Mouse (Mus musculus): ENCODE results near the gene Vps13a. TPM values are rescaled to one million over a fixed set of nuclear protein-coding genes. Genes with fewer than 3 reads are reported as not detected.
A peak's percentile ranks its signal among the peaks of the same experiment; 100 is the strongest.

Gene Vps13a
- polyA plus RNA-seq (2014; fragmentation: Nextera tagmentation; extraction: Ambion mirVana) = 11.8 and 14.1 TPM in 2 replicates

DNA sequence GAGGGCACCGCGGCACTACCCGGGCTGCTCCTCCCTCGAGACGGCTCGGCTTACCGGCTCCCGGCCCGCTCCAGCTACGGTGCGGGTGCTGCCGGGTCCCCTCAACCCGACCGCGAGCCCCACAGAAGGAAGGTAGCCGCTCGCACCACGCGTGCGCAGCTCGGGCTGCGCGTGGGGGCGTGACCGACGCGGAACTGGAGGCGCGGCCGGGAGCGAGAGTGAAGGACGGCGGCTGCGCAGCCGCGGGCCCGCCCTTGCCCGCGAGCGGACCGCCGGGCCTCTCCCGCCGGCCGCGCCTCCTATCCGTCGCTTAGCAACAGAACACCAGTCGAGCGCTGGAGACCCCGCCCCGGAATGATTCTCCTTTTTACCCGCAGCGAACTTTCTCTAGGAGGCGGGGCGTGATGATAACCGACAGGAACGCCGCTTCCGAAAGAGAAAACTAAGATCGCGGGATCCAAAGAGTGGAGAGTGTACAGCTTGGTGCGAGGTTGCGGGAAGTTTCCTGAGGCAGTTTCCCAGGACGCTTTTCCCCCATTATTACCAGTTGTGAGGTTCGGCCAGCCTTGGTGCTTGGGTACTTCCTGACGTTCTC is at the start of gene Vps13a:
Vps13a (minus strand) TSS at position 144 of the 595 bp plus-strand sequence.
- no peak within 1 kb of the TSS for H3K27ac ChIP-seq (ENCODE audit: low read depth, low read length)
- under 1% methylated on average over 67 of the region's 67 CpGs for WGBS

DNA sequence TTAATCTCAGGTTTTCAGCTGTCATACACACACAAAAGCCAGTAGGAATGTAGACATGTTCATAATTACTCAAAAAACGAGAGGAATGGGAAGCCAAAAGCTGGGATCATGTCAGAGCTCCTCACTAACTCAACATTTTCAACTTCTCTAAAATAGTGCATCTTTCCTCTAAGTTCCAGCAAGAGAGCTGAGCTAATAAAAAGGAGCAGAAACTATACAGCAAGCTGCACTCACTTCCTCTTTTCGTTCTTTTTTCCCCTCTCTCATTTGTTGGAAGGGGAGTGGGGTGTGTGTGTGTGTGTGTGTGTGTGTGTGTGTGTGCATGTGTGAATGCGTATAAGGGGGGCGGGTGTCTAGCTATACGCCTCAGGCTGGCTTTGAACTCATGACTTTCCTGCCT is 46.9 kb upstream of the Vps13a start:
- Histone ChIP-seq H3K4me2 (ENCODE audit: low read depth, low read length, severe bottlenecking) (no peak overlapping the region), H3K9ac (ENCODE audit: low read length) (no peak overlapping the region), H3K9me3 (ENCODE audit: control insufficient read depth, low read length) (no peaks in the 10 kb centered on the region), H3K27ac (ENCODE audit: low read depth, low read length) (no peak overlapping the region), H3K27me3 (ENCODE audit: control insufficient read depth, insufficient read depth, low read length) (no peaks in the 10 kb centered on the region; the same call in 1 of the 2 replicates), H3K4me1 (replicated peaks; ENCODE audit: control insufficient read depth, insufficient read depth, low read length) (no peaks in the 10 kb centered on the region), H3K36me3 (ENCODE audit: control insufficient read depth, insufficient read depth, low read length) (no peaks in the 10 kb centered on the region), H3K4me3 (ENCODE audit: low read depth, low read length) (no peak overlapping the region)
- DNase-seq (ENCODE audit: low spot score) = no peak
- no peak for ATAC-seq (replicated peaks; ENCODE audit: low FRiP score)
- 78% methylated on average over 5 of the region's 5 CpGs for WGBS

More for the DNA sequence above, at the start of gene Vps13a:
- Histone ChIP-seq H3K4me2 (ENCODE audit: low read depth, low read length, severe bottlenecking) (peak within 1 kb of the TSS; percentile 98), H3K27me3 (ENCODE audit: control insufficient read depth, insufficient read depth, low read length) (peaks cover 2% of the 10 kb centered on the region; the same call in 1 of the 2 replicates), H3K9me3 (ENCODE audit: control insufficient read depth, low read length) (no peaks in the 10 kb centered on the region), H3K36me3 (ENCODE audit: control insufficient read depth, insufficient read depth, low read length) (no peaks in the 10 kb centered on the region), H3K9ac (ENCODE audit: low read length) (peak within 1 kb of the TSS; percentile 70), H3K4me1 (replicated peaks; ENCODE audit: control insufficient read depth, insufficient read depth, low read length) (no peaks in the 10 kb centered on the region; the same call in 1 of the 2 replicates), H3K4me3 (ENCODE audit: low read depth, low read length) (peak within 1 kb of the TSS; percentile 66)
- DNase-seq (ENCODE audit: low spot score) (peak; percentile 96), ATAC-seq (replicated peaks; ENCODE audit: low FRiP score) (peak; percentile 98)

DNA sequence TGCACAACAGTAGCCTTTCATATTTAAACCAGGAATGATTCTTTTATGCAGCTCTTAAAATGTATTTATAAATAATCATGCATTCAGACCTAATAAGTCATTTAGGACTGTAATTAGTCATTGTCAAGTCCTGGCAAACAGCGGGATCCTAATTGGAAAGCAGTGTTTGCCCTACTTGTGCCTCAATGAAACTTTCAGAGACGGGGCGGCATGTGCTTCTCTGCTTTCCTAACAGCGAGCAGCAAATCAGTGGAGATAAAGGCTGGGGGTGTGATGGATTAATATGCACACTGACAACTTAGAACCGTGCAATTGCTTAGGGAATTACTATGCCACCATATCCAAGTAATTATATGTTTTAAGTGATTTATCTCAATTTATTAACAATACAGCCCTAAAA is 44.5 kb upstream of the Vps13a start:
- Histone ChIP-seq H3K4me2 (ENCODE audit: low read depth, low read length, severe bottlenecking) (no peak overlapping the region), H3K9ac (ENCODE audit: low read length) (no peak overlapping the region), H3K4me3 (ENCODE audit: low read depth, low read length) (no peak overlapping the region), H3K36me3 (ENCODE audit: control insufficient read depth, insufficient read depth, low read length) (no peaks in the 10 kb centered on the region), H3K9me3 (ENCODE audit: control insufficient read depth, low read length) (no peaks in the 10 kb centered on the region), H3K27me3 (ENCODE audit: control insufficient read depth, insufficient read depth, low read length) (no peaks in the 10 kb centered on the region; the same call in 1 of the 2 replicates), H3K27ac (ENCODE audit: low read depth, low read length) (no peak overlapping the region), H3K4me1 (replicated peaks; ENCODE audit: control insufficient read depth, insufficient read depth, low read length) (no peaks in the 10 kb centered on the region)
- WGBS = 33% methylated on average over 5 of the region's 5 CpGs
- DNase-seq (ENCODE audit: low spot score) (no peak), ATAC-seq (replicated peaks; ENCODE audit: low FRiP score) (no peak)

DNA sequence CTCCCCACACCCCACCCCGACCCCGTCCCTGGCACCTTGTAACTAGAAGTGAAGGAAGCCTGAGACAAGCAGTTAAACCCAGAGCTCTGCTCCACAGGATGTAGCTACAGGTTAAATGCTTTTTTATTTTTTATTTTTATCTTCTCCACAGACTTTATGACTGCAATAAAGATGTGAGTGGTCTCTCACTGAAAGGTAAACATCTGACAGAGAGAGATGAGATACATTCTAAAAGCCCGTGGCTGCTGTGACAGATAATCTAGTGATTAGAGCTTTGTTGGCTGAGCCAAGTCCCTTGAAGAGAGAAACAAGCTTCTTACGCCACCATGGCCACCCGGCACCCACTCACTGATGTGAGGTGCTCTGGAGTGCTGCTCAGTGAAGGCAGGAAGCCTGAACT is 34.1 kb upstream of the Vps13a start:
- Histone ChIP-seq H3K4me3 (ENCODE audit: low read depth, low read length) (no peak overlapping the region), H3K36me3 (ENCODE audit: control insufficient read depth, insufficient read depth, low read length) (no peaks in the 10 kb centered on the region), H3K9me3 (ENCODE audit: control insufficient read depth, low read length) (no peaks in the 10 kb centered on the region), H3K4me2 (ENCODE audit: low read depth, low read length, severe bottlenecking) (no peak overlapping the region), H3K9ac (ENCODE audit: low read length) (no peak overlapping the region), H3K4me1 (replicated peaks; ENCODE audit: control insufficient read depth, insufficient read depth, low read length) (no peaks in the 10 kb centered on the region), H3K27ac (ENCODE audit: low read depth, low read length) (no peak overlapping the region), H3K27me3 (ENCODE audit: control insufficient read depth, insufficient read depth, low read length) (no peaks in the 10 kb centered on the region)
- WGBS = 81% methylated on average over 5 of the region's 5 CpGs
- no peak for ATAC-seq (replicated peaks; ENCODE audit: low FRiP score)
- no peak for DNase-seq (ENCODE audit: low spot score)

DNA sequence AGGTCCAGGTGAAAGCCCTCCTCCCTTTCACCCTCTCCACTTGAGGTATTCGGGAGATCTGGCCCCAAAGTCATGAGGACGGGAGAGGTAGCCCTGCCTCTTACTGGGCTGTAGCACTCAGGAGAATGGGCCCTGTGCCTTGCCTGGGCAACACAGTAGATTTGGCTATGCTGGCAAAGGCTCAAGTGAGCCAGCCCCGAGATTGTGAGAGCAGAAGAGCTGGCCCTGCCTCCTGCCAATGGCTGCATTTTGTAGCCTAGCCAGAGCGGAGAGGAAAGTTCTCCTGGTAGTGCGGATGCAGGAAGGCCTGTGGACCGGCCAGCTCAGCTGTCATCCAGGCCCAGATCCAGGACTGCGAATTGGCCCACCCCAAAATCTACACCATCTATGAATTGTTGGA is 32.6 kb upstream of the Vps13a start:
- Histone ChIP-seq H3K27me3 (ENCODE audit: control insufficient read depth, insufficient read depth, low read length) (no peaks in the 10 kb centered on the region), H3K36me3 (ENCODE audit: control insufficient read depth, insufficient read depth, low read length) (no peaks in the 10 kb centered on the region), H3K27ac (ENCODE audit: low read depth, low read length) (no peak overlapping the region), H3K4me2 (ENCODE audit: low read depth, low read length, severe bottlenecking) (no peak overlapping the region), H3K9ac (ENCODE audit: low read length) (no peak overlapping the region), H3K4me1 (replicated peaks; ENCODE audit: control insufficient read depth, insufficient read depth, low read length) (no peaks in the 10 kb centered on the region), H3K9me3 (ENCODE audit: control insufficient read depth, low read length) (no peaks in the 10 kb centered on the region), H3K4me3 (ENCODE audit: low read depth, low read length) (no peak overlapping the region)
- no peak for ATAC-seq (replicated peaks; ENCODE audit: low FRiP score)
- DNase-seq (ENCODE audit: low spot score) = no peak
- 88% methylated on average over 7 of the region's 7 CpGs for WGBS

DNA sequence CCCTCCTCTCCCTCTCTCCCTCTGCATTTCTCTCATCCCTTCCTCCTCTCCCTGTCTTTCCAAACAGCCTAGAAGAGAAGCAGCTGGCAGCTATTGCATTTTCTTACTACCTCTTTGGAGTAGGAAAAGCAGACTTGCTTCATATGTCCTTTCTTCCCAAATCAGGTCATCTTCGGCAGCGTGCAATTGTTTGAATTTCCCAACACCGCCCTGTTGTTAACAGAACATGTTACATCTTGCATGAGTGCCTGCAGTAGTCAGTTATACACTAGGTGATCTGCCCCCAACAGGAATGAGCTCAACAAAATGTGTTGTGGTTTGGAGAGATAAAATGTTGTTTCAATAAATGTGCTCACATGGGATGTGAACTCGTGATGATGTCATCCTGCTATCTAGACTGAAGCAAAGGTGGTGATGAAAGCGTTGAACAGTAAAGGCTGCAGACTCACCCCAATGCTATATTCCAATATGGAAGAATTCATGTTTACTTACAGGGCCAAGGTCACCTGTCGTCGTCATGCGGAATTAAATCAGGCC is 31.4 kb upstream of the Vps13a start:
- DNase-seq (ENCODE audit: low spot score) (no peak), ATAC-seq (replicated peaks; ENCODE audit: low FRiP score) (no peak)
- Histone ChIP-seq H3K9ac (ENCODE audit: low read length) (no peak overlapping the region), H3K36me3 (ENCODE audit: control insufficient read depth, insufficient read depth, low read length) (no peaks in the 10 kb centered on the region), H3K4me1 (replicated peaks; ENCODE audit: control insufficient read depth, insufficient read depth, low read length) (no peaks in the 10 kb centered on the region), H3K27me3 (ENCODE audit: control insufficient read depth, insufficient read depth, low read length) (no peaks in the 10 kb centered on the region), H3K4me3 (ENCODE audit: low read depth, low read length) (no peak overlapping the region), H3K9me3 (ENCODE audit: control insufficient read depth, low read length) (no peaks in the 10 kb centered on the region), H3K4me2 (ENCODE audit: low read depth, low read length, severe bottlenecking) (no peak overlapping the region), H3K27ac (ENCODE audit: low read depth, low read length) (no peak overlapping the region)
- WGBS = 92% methylated on average over 8 of the region's 8 CpGs

DNA sequence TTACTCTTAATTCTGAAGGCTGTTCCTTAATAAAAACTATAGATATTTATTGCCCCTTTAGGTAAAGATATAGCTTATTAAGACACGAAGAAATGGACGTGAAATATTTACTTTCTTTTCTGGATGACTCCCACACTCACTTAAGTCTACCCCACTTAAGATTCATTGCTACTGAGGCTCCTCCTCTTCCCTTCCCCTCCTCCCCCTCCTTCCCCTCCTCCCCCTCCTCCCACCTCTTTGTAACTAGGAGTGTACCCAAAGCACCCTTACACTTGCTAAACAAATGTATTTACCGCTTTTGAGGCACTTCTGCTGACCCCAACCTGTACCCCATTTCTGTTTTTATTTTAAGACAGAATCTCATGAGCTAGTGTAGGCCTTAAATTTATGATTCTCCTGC is 24.4 kb upstream of the Vps13a start:
- Histone ChIP-seq H3K9ac (ENCODE audit: low read length) (no peak overlapping the region), H3K36me3 (ENCODE audit: control insufficient read depth, insufficient read depth, low read length) (no peaks in the 10 kb centered on the region), H3K9me3 (ENCODE audit: control insufficient read depth, low read length) (no peaks in the 10 kb centered on the region), H3K27ac (ENCODE audit: low read depth, low read length) (no peak overlapping the region), H3K4me2 (ENCODE audit: low read depth, low read length, severe bottlenecking) (no peak overlapping the region), H3K4me1 (replicated peaks; ENCODE audit: control insufficient read depth, insufficient read depth, low read length) (no peaks in the 10 kb centered on the region), H3K4me3 (ENCODE audit: low read depth, low read length) (no peak overlapping the region), H3K27me3 (ENCODE audit: control insufficient read depth, insufficient read depth, low read length) (no peaks in the 10 kb centered on the region)
- no peak for DNase-seq (ENCODE audit: low spot score)
- ATAC-seq (replicated peaks; ENCODE audit: low FRiP score) = no peak
- 49% methylated on average over 3 of the region's 3 CpGs for WGBS

DNA sequence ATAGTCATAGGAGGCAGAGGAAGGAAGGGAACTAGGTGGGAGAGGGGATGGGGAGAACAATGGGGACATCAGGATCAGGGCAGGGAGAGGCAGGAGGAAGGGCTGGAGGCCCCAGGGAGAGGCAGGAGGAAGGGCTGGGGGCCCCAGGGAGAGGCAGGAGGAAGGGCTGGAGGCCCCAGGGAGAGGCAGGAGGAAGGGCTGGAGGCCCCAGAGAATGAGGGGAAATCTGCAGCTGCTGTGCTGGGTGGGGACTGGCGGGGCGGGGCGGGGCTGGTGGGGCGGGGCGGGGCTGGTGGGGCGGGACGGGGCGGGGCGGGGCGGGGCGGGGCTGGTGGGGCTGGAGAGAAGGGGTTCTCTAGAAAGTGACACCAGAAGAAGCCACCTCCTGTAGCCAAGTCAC is 23.8 kb upstream of the Vps13a start:
- ATAC-seq (replicated peaks; ENCODE audit: low FRiP score) = no peak
- H3K9ac ChIP-seq (ENCODE audit: low read length) = no peak overlapping the region
- no peak overlapping the region for H3K27ac ChIP-seq (ENCODE audit: low read depth, low read length)
- no peak for DNase-seq (ENCODE audit: low spot score)
- H3K27me3 ChIP-seq (ENCODE audit: control insufficient read depth, insufficient read depth, low read length) = no peaks in the 10 kb centered on the region
- WGBS = no CpG with 5 or more reads among the region's 11 CpGs
- no peak overlapping the region for H3K4me3 ChIP-seq (ENCODE audit: low read depth, low read length)
- no peaks in the 10 kb centered on the region for H3K36me3 ChIP-seq (ENCODE audit: control insufficient read depth, insufficient read depth, low read length)
- no peaks in the 10 kb centered on the region for H3K9me3 ChIP-seq (ENCODE audit: control insufficient read depth, low read length)
- H3K4me1 ChIP-seq (replicated peaks; ENCODE audit: control insufficient read depth, insufficient read depth, low read length) = no peaks in the 10 kb centered on the region
- H3K4me2 ChIP-seq (ENCODE audit: low read depth, low read length, severe bottlenecking) = no peak overlapping the region

DNA sequence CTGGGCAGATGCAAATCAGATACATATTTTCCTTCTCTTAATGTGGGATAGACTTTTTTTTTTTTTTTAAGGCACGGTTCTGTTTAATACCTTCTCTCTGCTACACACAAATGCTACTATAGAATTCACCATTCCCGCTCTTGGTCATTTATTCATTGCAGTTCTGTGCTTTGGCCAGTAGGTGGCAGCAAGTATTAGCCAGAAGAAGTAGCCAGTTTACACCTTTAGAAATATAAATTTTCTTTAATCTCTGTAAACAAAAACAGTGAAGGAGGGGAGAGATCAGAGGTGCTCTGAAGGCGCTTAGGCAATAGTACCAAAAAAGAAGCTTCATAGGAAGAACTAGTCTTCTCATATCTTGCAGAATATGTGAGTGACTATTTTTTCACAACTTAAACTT is 22.0 kb upstream of the Vps13a start:
- WGBS = 2% methylated on average over 3 of the region's 3 CpGs
- Histone ChIP-seq H3K4me2 (ENCODE audit: low read depth, low read length, severe bottlenecking) (no peak overlapping the region), H3K27ac (ENCODE audit: low read depth, low read length) (no peak overlapping the region), H3K27me3 (ENCODE audit: control insufficient read depth, insufficient read depth, low read length) (no peaks in the 10 kb centered on the region), H3K9me3 (ENCODE audit: control insufficient read depth, low read length) (no peaks in the 10 kb centered on the region), H3K9ac (ENCODE audit: low read length) (no peak overlapping the region), H3K4me3 (ENCODE audit: low read depth, low read length) (no peak overlapping the region), H3K36me3 (ENCODE audit: control insufficient read depth, insufficient read depth, low read length) (no peaks in the 10 kb centered on the region), H3K4me1 (replicated peaks; ENCODE audit: control insufficient read depth, insufficient read depth, low read length) (no peaks in the 10 kb centered on the region)
- DNase-seq (ENCODE audit: low spot score) = no peak
- ATAC-seq (replicated peaks; ENCODE audit: low FRiP score) = no peak

Measured in forebrain, embryonic 11.5 days (tissue).